Mouse (Mus musculus): Measurements from ENCODE around the gene Kat2a.

GRCm38 (mm10) chr11:100693154-100693553 lies 19.1 kb downstream of the Kat2a start:
- TF ChIP-seq CTCF (IDR thresholded peaks at IDR 0.05; ENCODE audit: borderline replicate concordance, insufficient read depth, low read depth, low read length), result no peak
- TF ChIP-seq POLR2A (IDR thresholded peaks at IDR 0.05; ENCODE audit: borderline replicate concordance, insufficient read depth, low read length), result no peak

All from cerebellum, adult 2 months (tissue).